Mouse (Mus musculus) left cerebral cortex, postnatal 10 days (tissue): Measurements from ENCODE around the gene Med7. TPM values are rescaled to one million over a fixed set of nuclear protein-coding genes. Genes with fewer than 3 reads are reported as not detected.
"Not testable (repeated sequence)": the region's sequence is repeated elsewhere in the genome, so short reads cannot be mapped to it uniquely, and the experiment has no call there.

Experiments
- DNase-seq, 2 experiments: peaks; one replicate each; pipeline ENCODE4 v3.0.0; 2021 to 2022; ENCODE audit warnings: low spot score in 2 of 2, mixed read lengths in 1 of 2; ENCODE audit errors: extremely low spot score in 1 of 2
- intact Hi-C: fragments of 180-260 bp; cut with DNase I; formaldehyde crosslinking; loops from one replicate; pipeline ENCODE4 v1.15.1; 2025
- total RNA-seq, 2 experiments: library from RNA; stranded (reverse); gene quantifications; 2 replicates each; pipeline ENCODE4 v1.2.3; 2021

Gene Med7
- total RNA-seq, 2 experiments from 2014 or later, result 31.5 to 33.6 TPM

- intact Hi-C loops, result no loop called here
Observed at GRCm38 (mm10) chr11:46421086-46421888, 15.4 kb upstream of the Med7 start.

GRCm38 (mm10) chr11:46428131-46428530 lies 8.6 kb upstream of the Med7 start:
- intact Hi-C loops, DNase-seq: not testable (repeated sequence)

More at GRCm38 (mm10) chr11:46421086-46421888, 15.4 kb upstream of the Med7 start:
- DNase-seq, result no peak

- intact Hi-C loops, result loop anchor here (5.0 kb wide), 1 partner anchor 153 kb away; no protein-coding TSS in a partner anchor
- DNase-seq, result no peak
Observed at GRCm38 (mm10) chr11:46430123-46430522, 6.6 kb upstream of the Med7 start.

- peak; percentile 80 to 85 for DNase-seq
- intact Hi-C loops, result loop anchor here (5.0 kb wide), 1 partner anchor 154 kb away; no protein-coding TSS in a partner anchor
Observed at GRCm38 (mm10) chr11:46431129-46431528, 5.6 kb upstream of the Med7 start.

- no peak for DNase-seq
- intact Hi-C loops, result no loop called here
Observed at GRCm38 (mm10) chr11:46435363-46435762, 1.4 kb upstream of the Med7 start.

GRCm38 (mm10) chr11:46437459-46438000 lies 805 bp downstream of the Med7 start:
- peak in 1 of 2 experiments; percentile 4 for DNase-seq
- intact Hi-C loops, result loop anchor here (2.0 kb wide), 1 partner anchor 129 kb away; no protein-coding TSS in a partner anchor

GRCm38 (mm10) chr11:46439005-46439543 lies 2.3 kb downstream of the Med7 start:
- intact Hi-C loops, result no loop called here
- DNase-seq, result no peak

GRCm38 (mm10) chr11:46441774-46442173 lies 5.0 kb downstream of the Med7 start:
- no peak for DNase-seq
- intact Hi-C loops, result loop anchor here (10.0 kb wide), 2 partner anchors 193 to 293 kb away; partner anchors contain the start of gene Havcr1

GRCm38 (mm10) chr11:46443152-46443551 lies 6.4 kb downstream of the Med7 start:
- intact Hi-C loops, result loop anchor here (10.0 kb wide), 2 partner anchors 192 to 292 kb away; partner anchors contain the start of gene Havcr1
- DNase-seq, result no peak

- DNase-seq, result no peak
- intact Hi-C loops, result loop anchor here (10.0 kb wide), 2 partner anchors 191 to 291 kb away; partner anchors contain the start of gene Havcr1
Observed at GRCm38 (mm10) chr11:46443979-46444378, 7.3 kb downstream of the Med7 start.

GRCm38 (mm10) chr11:46446150-46446549 lies 9.4 kb downstream of the Med7 start:
- intact Hi-C loops, result loop anchor here (10.0 kb wide), 2 partner anchors 189 to 289 kb away; partner anchors contain the start of gene Havcr1
- no peak for DNase-seq

- DNase-seq, result no peak
- intact Hi-C loops, result loop anchor here (10.0 kb wide), 2 partner anchors 187 to 287 kb away; partner anchors contain the start of gene Havcr1
Observed at GRCm38 (mm10) chr11:46447644-46448484, 11.1 kb downstream of the Med7 start.

GRCm38 (mm10) chr11:46449461-46450080 lies 12.8 kb downstream of the Med7 start:
- intact Hi-C loops, result loop anchor here (10.0 kb wide), 2 partner anchors 185 to 285 kb away; partner anchors contain the start of gene Havcr1
- DNase-seq, result no peak

GRCm38 (mm10) chr11:46454453-46455045 lies 17.8 kb downstream of the Med7 start, which contains the start of gene Havcr2:
Gene Havcr2, plus strand, starts transcription at chr11:46454935.
- intact Hi-C loops, result no loop called here
- DNase-seq, result no peak

- intact Hi-C loops, result no loop called here
- no peak for DNase-seq
Observed at GRCm38 (mm10) chr11:46459960-46460359, 23.2 kb downstream of the Med7 start.

GRCm38 (mm10) chr11:46461362-46461761 lies 24.6 kb downstream of the Med7 start:
- no peak for DNase-seq
- intact Hi-C loops, result no loop called here

GRCm38 (mm10) chr11:46461931-46462330 lies 25.2 kb downstream of the Med7 start:
- intact Hi-C loops, result no loop called here
- no peak for DNase-seq

GRCm38 (mm10) chr11:46466878-46467277 lies 30.2 kb downstream of the Med7 start:
- intact Hi-C loops, result no loop called here
- no peak for DNase-seq
